Mouse (Mus musculus) hindbrain, postnatal 0 days (tissue): Measurements from ENCODE around the gene Pik3c2b. TPM values are rescaled to one million over a fixed set of nuclear protein-coding genes. Genes with fewer than 3 reads are reported as not detected.
A peak's percentile ranks its signal among the peaks of the same experiment; 100 is the strongest.
"Not testable (repeated sequence)": the region's sequence is repeated elsewhere in the genome, so short reads cannot be mapped to it uniquely, and the experiment has no call there.

Source experiments
- ATAC-seq: fragments of 200-750 bp; cut with Nextera tagmentation; 2 replicates; pipeline ENCODE4 v1.8.0; 2017; ENCODE audit warnings: mild to moderate bottlenecking, moderate TSS enrichment, moderate library complexity
- DNase-seq: peaks from one replicate; pipeline ENCODE4 v3.0.0-alpha.2; 2015; ENCODE audit warnings: low spot score
- H3K27ac ChIP-seq: fragments of 300-500 bp; sonication (generic); 2 replicates; pipeline ENCODE4 v1.5.1; 2014; ENCODE audit warnings: mild to moderate bottlenecking
- H3K27me3 ChIP-seq: fragments of 300-500 bp; sonication (generic); 2 replicates; pipeline ENCODE4 v1.6.1; 2014; ENCODE audit warnings: low read length, mixed read lengths; ENCODE audit not compliant: insufficient read depth
- H3K36me3 ChIP-seq: fragments of 300-500 bp; sonication (generic); 2 replicates; pipeline ENCODE4 v1.6.1; 2014; ENCODE audit warnings: low read length, mixed read lengths; ENCODE audit not compliant: insufficient read depth
- H3K4me1 ChIP-seq: fragments of 300-500 bp; sonication (generic); 2 replicates; pipeline ENCODE4 v1.6.1; 2014; ENCODE audit warnings: antibody characterized with exemption, low read length, mixed read lengths; ENCODE audit not compliant: insufficient read depth
- H3K4me2 ChIP-seq: fragments of 300-500 bp; sonication (generic); 2 replicates; pipeline ENCODE4 v1.6.1; 2014; ENCODE audit warnings: low read depth, mild to moderate bottlenecking, low read length, moderate library complexity, mixed read lengths
- H3K4me3 ChIP-seq: fragments of 300-500 bp; sonication (generic); 2 replicates; pipeline ENCODE4 v1.5.1; 2014; ENCODE audit warnings: low read length
- H3K9ac ChIP-seq: fragments of 300-500 bp; sonication (generic); replicated peaks from 2 replicates; pipeline ENCODE4 v1.6.1; 2014; ENCODE audit warnings: mild to moderate bottlenecking, low read length, moderate library complexity, mixed read lengths
- H3K9me3 ChIP-seq: fragments of 300-500 bp; sonication (generic); 2 replicates; pipeline ENCODE4 v1.6.1; 2016; ENCODE audit warnings: low read length, mixed read lengths
- CTCF ChIP-seq: IDR thresholded peaks from 2 replicates; pipeline ENCODE4 v1.5.1; 2016; ENCODE audit warnings: antibody characterized with exemption, control low read depth, low read depth
- WGBS: fragments of 180-500 bp; shearing (Covaris S2); extraction: QIAGEN DNeasy Blood & Tissue Kit; methylation state at CpG from one replicate; pipeline ENCODE4 v1.1.7; 2014; 5-methylcytosine and 5-hydroxymethylcytosine counted together
- polyA plus RNA-seq: library from polyadenylated mRNA; unstranded; fragments of >200 nt; fragmentation: Nextera tagmentation; extraction: Ambion mirVana; gene quantifications from 2 replicates; pipeline ENCODE4 v1.2.1, GENCODE M21; 2015
- total RNA-seq: library from RNA; depleted of rRNA; stranded (reverse); fragments of >200 nt; gene quantifications from 2 replicates; pipeline ENCODE4 v1.2.3, GENCODE M21; 2014

The Pik3c2b gene
- total and polyA plus RNA-seq, 2 experiments from 2014 or later: 8.7 to 23.0 TPM

DNA sequence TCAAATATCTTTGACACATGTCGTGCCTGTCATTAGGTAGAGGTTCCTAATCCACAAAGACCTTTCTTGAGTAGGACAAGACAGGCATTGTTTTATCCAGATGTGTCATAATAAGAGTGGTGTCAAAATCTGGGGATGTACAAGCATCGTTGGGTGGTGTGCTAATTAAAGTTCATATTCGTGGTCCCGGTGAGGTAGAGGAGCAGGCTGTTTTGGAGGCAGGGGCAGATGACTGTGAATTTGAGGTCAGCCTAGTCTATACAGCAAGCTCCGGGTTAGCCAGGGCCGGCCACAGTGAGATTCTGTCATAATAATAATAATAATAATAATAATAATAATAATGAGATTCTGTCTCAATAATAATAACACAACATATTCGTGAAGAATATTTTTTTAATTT, 21.0 kb upstream of the Pik3c2b start:
- 34% methylated on average over 7 of the region's 7 CpGs for WGBS
- Histone ChIP-seq H3K36me3 (no peaks in the 10 kb centered on the region), H3K9me3 (no peaks in the 10 kb centered on the region), H3K27ac (peak overlapping the region; percentile 94; the same call in 1 of the 2 replicates), H3K4me2 (peak overlapping the region; percentile 69), H3K4me3 (peak overlapping the region; percentile 93), H3K27me3 (no peaks in the 10 kb centered on the region), H3K4me1 (peaks cover 3% of the 10 kb centered on the region; the same call in 1 of the 2 replicates), H3K9ac (peak overlapping the region; percentile 90)
- no peak for TF ChIP-seq CTCF
- DNase-seq: no peak
- ATAC-seq: no peak

DNA sequence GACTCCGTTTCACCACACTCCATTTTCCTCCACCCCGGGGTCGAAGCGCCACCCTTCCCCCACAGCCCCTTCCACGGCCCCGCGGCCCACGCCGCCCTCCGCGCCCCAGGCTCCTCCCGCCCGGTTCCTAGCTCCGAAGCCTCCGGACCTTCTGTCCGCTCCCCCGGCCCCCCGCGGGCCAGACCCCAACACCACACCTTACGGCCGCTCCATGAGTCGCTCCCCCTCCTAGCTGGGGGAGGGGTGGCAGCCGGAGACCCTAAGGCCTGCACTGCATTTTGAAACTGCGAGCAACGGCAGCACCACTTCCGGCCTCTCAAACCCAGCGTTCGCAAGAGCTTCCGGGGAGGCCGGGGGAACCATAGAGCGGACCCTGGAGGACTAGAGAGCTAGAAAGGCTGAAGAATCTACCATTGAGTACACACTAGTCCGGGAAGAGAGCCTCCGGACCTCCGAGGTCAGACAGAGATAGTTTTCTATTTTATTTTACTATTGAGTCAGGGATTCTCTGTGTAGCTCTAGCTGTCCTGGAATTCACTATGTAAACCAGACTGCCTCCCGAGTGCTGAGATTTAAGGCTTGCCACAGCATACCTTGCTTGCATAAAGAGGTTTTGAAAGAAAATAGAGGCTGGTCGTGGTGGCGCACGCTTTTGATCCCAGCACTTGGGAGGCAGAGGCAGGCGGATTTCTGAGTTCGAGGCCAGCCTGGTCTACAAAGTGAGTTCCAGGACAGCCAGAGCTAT, 20.2 kb upstream of the Pik3c2b start:
- peak; percentile 97 for DNase-seq
- H3K9me3 ChIP-seq: no peaks in the 10 kb centered on the region
- under 1% methylated on average over 40 of the region's 40 CpGs for whole genome bisulfite sequencing
- no peaks in the 10 kb centered on the region for H3K36me3 ChIP-seq
- peak overlapping the region; percentile 90 for H3K9ac ChIP-seq
- peak overlapping the region; percentile 69 for H3K4me2 ChIP-seq
- H3K4me1 ChIP-seq: peaks cover 3% of the 10 kb centered on the region; the same call in 1 of the 2 replicates
- peak overlapping the region; percentile 93 for H3K4me3 ChIP-seq
- 0 out of 2 replicates have a peak, but pooled peaks have one; percentile 8 for TF ChIP-seq CTCF
- H3K27ac ChIP-seq: peak overlapping the region; percentile 94
- H3K27me3 ChIP-seq: no peaks in the 10 kb centered on the region
- peak; percentile 98 for ATAC-seq

DNA sequence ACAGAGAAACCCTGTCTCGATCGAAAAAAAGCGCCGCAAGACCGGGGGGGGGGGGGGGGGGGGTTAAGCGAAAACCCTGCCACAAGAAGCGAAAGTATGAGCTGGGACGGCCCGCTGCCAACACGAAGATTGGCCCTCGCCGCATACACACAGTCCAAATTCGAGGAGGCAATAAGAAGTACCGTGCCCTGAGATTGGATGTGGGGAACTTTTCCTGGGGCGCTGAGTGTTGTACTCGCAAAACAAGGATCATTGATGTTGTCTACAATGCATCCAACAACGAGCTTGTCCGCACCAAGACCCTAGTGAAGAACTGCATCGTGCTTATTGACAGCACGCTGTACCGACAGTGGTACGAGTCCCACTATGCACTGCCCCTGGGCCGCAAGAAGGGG, 19.7 kb upstream of the Pik3c2b start:
- H3K4me1 ChIP-seq, H3K27me3 ChIP-seq, ATAC-seq, H3K9me3 ChIP-seq, H3K36me3 ChIP-seq, DNase-seq: not testable (repeated sequence)
- peak overlapping the region; percentile 69 for H3K4me2 ChIP-seq
- H3K4me3 ChIP-seq: peak overlapping the region; percentile 93
- peak overlapping the region; percentile 94; the same call in 1 of the 2 replicates for H3K27ac ChIP-seq
- H3K9ac ChIP-seq: peak overlapping the region; percentile 90; the same call in 1 of the 2 replicates
- 31% methylated on average over 23 of the region's 23 CpGs for WGBS

DNA sequence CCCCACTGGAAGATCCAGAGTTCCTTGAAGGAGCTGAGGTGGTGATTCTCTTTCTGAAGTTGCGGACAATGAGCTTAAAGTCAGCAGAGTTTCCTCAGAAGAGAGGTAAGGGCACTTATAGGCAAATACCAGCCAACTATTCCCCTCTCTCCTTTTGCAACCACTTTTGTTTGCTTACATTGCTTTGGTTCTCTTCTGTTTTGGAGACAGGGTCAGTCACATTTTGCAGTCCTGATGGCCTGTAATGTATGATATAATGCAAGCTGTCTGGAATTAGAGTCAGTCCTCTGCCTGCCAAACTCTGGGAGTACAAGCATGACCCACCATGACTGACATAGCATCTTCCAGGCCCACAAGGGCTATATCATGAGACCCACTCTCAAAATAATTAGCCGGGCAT, 18.3 kb upstream of the Pik3c2b start:
- Histone ChIP-seq H3K4me3 (no peak overlapping the region), H3K36me3 (no peaks in the 10 kb centered on the region), H3K4me2 (no peak overlapping the region), H3K9ac (no peak overlapping the region), H3K4me1 (peaks cover 3% of the 10 kb centered on the region; the same call in 1 of the 2 replicates), H3K27me3 (no peaks in the 10 kb centered on the region), H3K9me3 (no peaks in the 10 kb centered on the region), H3K27ac (no peak overlapping the region)
- no peak for TF ChIP-seq CTCF
- WGBS: 97% methylated on average over 2 of the region's 2 CpGs
- DNase-seq (no peak), ATAC-seq (no peak)

DNA sequence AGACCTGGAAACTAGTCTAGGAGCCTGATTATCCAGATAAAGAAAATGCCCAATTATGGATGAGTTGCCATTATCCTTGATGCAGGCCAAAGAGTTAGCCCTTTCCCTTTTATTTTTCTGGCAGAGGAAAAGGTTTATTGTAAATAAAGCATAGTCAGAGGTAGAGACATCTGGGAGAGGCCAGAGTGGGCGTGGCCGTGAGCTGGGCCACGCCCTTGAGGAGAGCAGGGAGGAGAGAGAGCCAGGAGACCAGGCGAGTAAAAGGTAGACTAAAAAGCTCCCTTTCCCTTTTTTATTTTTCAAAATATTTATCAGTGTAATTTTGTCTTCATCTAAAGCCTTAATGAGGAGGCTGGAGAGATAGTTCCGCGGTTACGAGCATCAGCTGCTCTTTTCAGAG, 17.5 kb upstream of the Pik3c2b start:
- DNase-seq (no peak), ATAC-seq (no peak)
- Histone ChIP-seq H3K27ac (no peak overlapping the region), H3K27me3 (no peaks in the 10 kb centered on the region), H3K4me3 (no peak overlapping the region), H3K4me2 (no peak overlapping the region), H3K9me3 (no peaks in the 10 kb centered on the region), H3K36me3 (no peaks in the 10 kb centered on the region), H3K4me1 (peaks cover 3% of the 10 kb centered on the region; the same call in 1 of the 2 replicates), H3K9ac (no peak overlapping the region)
- 45% methylated on average over 7 of the region's 7 CpGs for WGBS
- no peak for TF ChIP-seq CTCF

DNA sequence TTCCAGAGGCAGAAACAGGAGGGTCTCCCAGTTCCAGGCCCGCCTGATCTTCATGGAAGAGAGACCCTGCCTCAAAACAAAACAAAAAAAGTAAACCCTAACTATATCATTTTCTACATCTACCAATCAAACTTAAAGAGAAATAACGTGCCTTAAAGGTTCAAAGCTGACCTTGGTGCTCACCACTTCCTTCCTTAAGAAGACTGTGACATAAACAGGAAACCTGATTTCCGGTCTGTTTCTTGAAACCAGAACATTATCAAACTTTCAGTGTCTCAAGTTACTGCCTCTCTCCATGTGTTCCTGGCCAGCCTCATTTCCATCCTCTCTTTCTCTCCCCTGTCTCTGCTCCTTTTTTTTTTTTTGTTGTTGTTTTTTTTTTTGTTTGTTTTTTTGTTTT, 15.7 kb upstream of the Pik3c2b start:
- Histone ChIP-seq H3K27ac (no peak overlapping the region), H3K36me3 (no peaks in the 10 kb centered on the region), H3K9me3 (no peaks in the 10 kb centered on the region), H3K4me1 (no peaks in the 10 kb centered on the region), H3K27me3 (no peaks in the 10 kb centered on the region), H3K4me2 (no peak overlapping the region), H3K4me3 (no peak overlapping the region), H3K9ac (no peak overlapping the region)
- no peak for ATAC-seq
- TF ChIP-seq CTCF: no peak
- no peak for DNase-seq
- 93% methylated on average over 3 of the region's 3 CpGs for WGBS

DNA sequence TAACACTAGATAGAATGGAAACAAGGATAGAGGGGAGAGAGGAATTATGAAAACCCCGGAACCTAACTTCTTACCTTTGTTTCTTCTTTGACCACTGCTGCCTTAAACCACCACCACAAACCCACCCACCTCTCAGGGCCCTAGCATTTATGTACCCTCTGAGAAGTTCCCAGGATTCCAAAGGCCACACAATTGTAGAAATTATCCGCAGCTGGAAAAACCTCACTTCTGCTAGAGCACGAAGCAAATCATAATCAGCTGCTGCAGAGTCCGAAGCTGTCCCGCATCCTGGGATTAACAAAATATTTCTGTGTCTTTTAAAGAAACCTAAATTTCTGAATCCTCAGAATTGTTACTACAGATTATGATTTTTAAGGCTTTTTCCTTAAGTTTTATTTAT, 15.0 kb upstream of the Pik3c2b start, which contains the start of gene Mdm4:
Mdm4 (minus strand) TSS at position 101 of the 400 bp plus-strand sequence.
- Histone ChIP-seq H3K4me2 (no peak within 1 kb of the TSS), H3K36me3 (no peaks in the 10 kb centered on the region), H3K27me3 (no peaks in the 10 kb centered on the region), H3K9me3 (no peaks in the 10 kb centered on the region), H3K4me3 (no peak within 1 kb of the TSS), H3K4me1 (no peaks in the 10 kb centered on the region), H3K9ac (no peak within 1 kb of the TSS), H3K27ac (no peak within 1 kb of the TSS)
- no peak for DNase-seq
- no peak for ATAC-seq
- no peak for TF ChIP-seq CTCF
- 93% methylated on average over 5 of the region's 5 CpGs for WGBS
